In genomic region chr12:16799928-16800258, GRCm38 (mm10) we compare ENCODE assay signal across 8 mouse cellular contexts. TPM values are rescaled to one million over a fixed set of nuclear protein-coding genes. Genes with fewer than 3 reads are reported as not detected.
DNase-seq lines count a peak whose midpoint lies in the region; ATAC-seq and TF ChIP-seq lines count a peak whose summit lies in the region.

No protein-coding gene starts in this region.

- no peak for DNase-seq in heart, adult 9 months (ENCODE audit: low spot score in 2 of 2)
- DNase-seq in embryonic facial prominence, embryonic 11.5 days (ENCODE audit: low spot score) = no peak
- DNase-seq in intestine, embryonic 14.5 days (ENCODE audit: low spot score) = no peak
- DNase-seq in cerebellum, adult 8-10 months = no peak
- no peak for DNase-seq in left cerebral cortex, adult 2 months (ENCODE audit: extremely low spot score in 1 of 2, low spot score in 2 of 2)
- no peak for DNase-seq in ovary, postnatal 36 days (ENCODE audit: low spot score)

- peaks cover 10% of the 10 kb centered on the region for H3K4me1 ChIP-seq in heart, embryonic 12.5 days (replicated peaks)
- no peaks in the 10 kb centered on the region; the same call in 1 of the 2 replicates for H3K4me1 ChIP-seq in embryonic facial prominence, embryonic 11.5 days (ENCODE audit: control insufficient read depth, insufficient read depth, low read length)
- H3K4me1 ChIP-seq in intestine, embryonic 14.5 days (replicated peaks; ENCODE audit: control insufficient read depth, insufficient read depth, low read length) = no peaks in the 10 kb centered on the region; the same call in 1 of the 2 replicates
- H3K4me1 ChIP-seq in midbrain, embryonic 15.5 days = peaks cover 8% of the 10 kb centered on the region

- no peak overlapping the region for H3K27ac ChIP-seq in heart, embryonic 12.5 days (ENCODE audit: poor library complexity, severe bottlenecking)
- no peak overlapping the region for H3K27ac ChIP-seq in embryonic facial prominence, embryonic 11.5 days (replicated peaks; ENCODE audit: low read depth, low read length)
- H3K27ac ChIP-seq in intestine, embryonic 14.5 days (ENCODE audit: low read depth) = no peak overlapping the region
- no peak overlapping the region for H3K27ac ChIP-seq in midbrain, embryonic 15.5 days
- no peak overlapping the region for H3K27ac ChIP-seq in left cerebral cortex, adult 2 months

- 27% methylated on average over 6 of the region's 6 CpGs for WGBS in heart, embryonic 12.5 days
- WGBS in embryonic facial prominence, embryonic 11.5 days = 4% methylated on average over 6 of the region's 6 CpGs
- 19% methylated on average over 6 of the region's 6 CpGs for WGBS in intestine, embryonic 14.5 days
- 2% methylated on average over 6 of the region's 6 CpGs for WGBS in midbrain, embryonic 15.5 days

- H3K27me3 ChIP-seq in heart, embryonic 12.5 days (replicated peaks) = no peaks in the 10 kb centered on the region; the same call in 1 of the 2 replicates
- H3K27me3 ChIP-seq in embryonic facial prominence, embryonic 11.5 days (ENCODE audit: control insufficient read depth, insufficient read depth, low read length) = no peaks in the 10 kb centered on the region
- no peaks in the 10 kb centered on the region for H3K27me3 ChIP-seq in intestine, embryonic 14.5 days (replicated peaks; ENCODE audit: control insufficient read depth, insufficient read depth, low read length)
- 0 out of 2 replicates have a peak, but pooled peaks cover 3% of the 10 kb centered on the region for H3K27me3 ChIP-seq in midbrain, embryonic 15.5 days (replicated peaks)

- peak overlapping the region; percentile 86 for H3K9ac ChIP-seq in heart, embryonic 12.5 days
- peak overlapping the region; percentile 87 for H3K9ac ChIP-seq in embryonic facial prominence, embryonic 11.5 days (replicated peaks; ENCODE audit: low read length)
- peak overlapping the region; percentile 40 for H3K9ac ChIP-seq in intestine, embryonic 14.5 days (ENCODE audit: low read length)
- no peak overlapping the region for H3K9ac ChIP-seq in midbrain, embryonic 15.5 days

- H3K4me2 ChIP-seq in heart, embryonic 12.5 days = peak overlapping the region; percentile 98
- H3K4me2 ChIP-seq in embryonic facial prominence, embryonic 11.5 days (ENCODE audit: low read depth, low read length) = peak overlapping the region; percentile 90
- H3K4me2 ChIP-seq in intestine, embryonic 14.5 days (ENCODE audit: low read length) = peak overlapping the region; percentile 87
- H3K4me2 ChIP-seq in midbrain, embryonic 15.5 days = peak overlapping the region; percentile 92

- no peak for TF ChIP-seq CTCF in left cerebral cortex, adult 2 months (IDR thresholded peaks at IDR 0.05)

- no peaks in the 10 kb centered on the region for H3K9me3 ChIP-seq in heart, embryonic 12.5 days (replicated peaks)
- no peaks in the 10 kb centered on the region for H3K9me3 ChIP-seq in embryonic facial prominence, embryonic 11.5 days (replicated peaks; ENCODE audit: control insufficient read depth, low read length)
- H3K9me3 ChIP-seq in intestine, embryonic 14.5 days (ENCODE audit: control insufficient read depth, low read length) = no peaks in the 10 kb centered on the region
- no peaks in the 10 kb centered on the region for H3K9me3 ChIP-seq in midbrain, embryonic 15.5 days

- intact Hi-C loops in left cerebral cortex, adult 2 months (cut with DNase I) = no loop called here

- H3K36me3 ChIP-seq in heart, embryonic 12.5 days = no peaks in the 10 kb centered on the region
- H3K36me3 ChIP-seq in embryonic facial prominence, embryonic 11.5 days (replicated peaks; ENCODE audit: control insufficient read depth, insufficient read depth, low read depth, low read length) = no peaks in the 10 kb centered on the region
- H3K36me3 ChIP-seq in intestine, embryonic 14.5 days (ENCODE audit: control insufficient read depth, insufficient read depth, low read length) = no peaks in the 10 kb centered on the region
- no peaks in the 10 kb centered on the region for H3K36me3 ChIP-seq in midbrain, embryonic 15.5 days (replicated peaks)

- ATAC-seq in heart, embryonic 12.5 days (ENCODE audit: insufficient number of reproducible peaks, low FRiP score) = no peak
- peak; percentile 24 for ATAC-seq in embryonic facial prominence, embryonic 11.5 days (replicated peaks; ENCODE audit: insufficient number of reproducible peaks, low FRiP score, low TSS enrichment, low read depth)
- 0 out of 2 replicates have a peak, but pooled peaks have one; percentile 3 for ATAC-seq in intestine, embryonic 14.5 days (replicated peaks; ENCODE audit: low FRiP score, low TSS enrichment, low read depth)
- ATAC-seq in midbrain, embryonic 15.5 days (replicated peaks) = peak; percentile 18

- peak overlapping the region; percentile 80 for H3K4me3 ChIP-seq in heart, embryonic 12.5 days
- H3K4me3 ChIP-seq in embryonic facial prominence, embryonic 11.5 days (ENCODE audit: low read depth, low read length) = peak overlapping the region; percentile 48
- H3K4me3 ChIP-seq in intestine, embryonic 14.5 days (ENCODE audit: low read depth, low read length) = peak overlapping the region; percentile 43
- peak overlapping the region; percentile 46 for H3K4me3 ChIP-seq in midbrain, embryonic 15.5 days
- H3K4me3 ChIP-seq in left cerebral cortex, adult 2 months = no peak overlapping the region

RNA-seq across cellular contexts. Expression of gene Greb1, which starts 0.8 kb away (rescaled TPM):
- polyA plus RNA-seq in heart, embryonic 12.5 days (2016; fragmentation: Nextera tagmentation; extraction: Ambion mirVana) = 1.7 and 3.7 TPM in 2 replicates
- 5.0 and 7.8 TPM in 2 replicates for polyA plus RNA-seq in embryonic facial prominence, embryonic 11.5 days (2014; fragmentation: Nextera tagmentation; extraction: Ambion mirVana)
- 8.1 and 9.5 TPM in 2 replicates for polyA plus RNA-seq in intestine, embryonic 14.5 days (2014; fragmentation: Nextera tagmentation; extraction: Ambion mirVana)
- 1.4 and 1.7 TPM in 2 replicates for polyA plus RNA-seq in midbrain, embryonic 15.5 days (2015; fragmentation: Nextera tagmentation; extraction: Ambion mirVana)
- under 1 TPM; 0.96 to 0.97 TPM for total RNA-seq in left cerebral cortex, adult 2 months (2021)

RNA-seq across cellular contexts. Expression of gene E2f6, which starts 10.9 kb away (rescaled TPM):
- 62.7 and 63.4 TPM in 2 replicates for polyA plus RNA-seq in heart, embryonic 12.5 days (2016; fragmentation: Nextera tagmentation; extraction: Ambion mirVana)
- 85.5 and 87.6 TPM in 2 replicates for polyA plus RNA-seq in embryonic facial prominence, embryonic 11.5 days (2014; fragmentation: Nextera tagmentation; extraction: Ambion mirVana)
- polyA plus RNA-seq in intestine, embryonic 14.5 days (2014; fragmentation: Nextera tagmentation; extraction: Ambion mirVana) = 50.8 and 52.6 TPM in 2 replicates
- 29.8 and 30.1 TPM in 2 replicates for polyA plus RNA-seq in midbrain, embryonic 15.5 days (2015; fragmentation: Nextera tagmentation; extraction: Ambion mirVana)
- 10 to 100 TPM; 38.1 to 45.8 TPM for total RNA-seq in left cerebral cortex, adult 2 months (2021)
